In genomic region chr14:28508288-28509258, GRCm38 (mm10) we compare ENCODE assay signal across 8 mouse cellular contexts. TPM values are rescaled to one million over a fixed set of nuclear protein-coding genes. Genes with fewer than 3 reads are reported as not detected.
DNase-seq lines count a peak whose midpoint lies in the region; ATAC-seq lines count a peak whose summit lies in the region.

No protein-coding gene starts in this region.

- H3K27me3 ChIP-seq in heart, embryonic 11.5 days (ENCODE audit: control insufficient read depth, insufficient read depth, low read length) = no peaks in the 10 kb centered on the region
- H3K27me3 ChIP-seq in forebrain, embryonic 15.5 days = peaks cover 49% of the 10 kb centered on the region
- peaks cover 13% of the 10 kb centered on the region for H3K27me3 ChIP-seq in midbrain, embryonic 11.5 days (ENCODE audit: control insufficient read depth, insufficient read depth, low read length)

- peak overlapping the region; percentile 81 for H3K4me3 ChIP-seq in heart, embryonic 11.5 days (ENCODE audit: low read depth, low read length)
- peak overlapping the region; percentile 53 for H3K4me3 ChIP-seq in forebrain, embryonic 15.5 days
- peak overlapping the region; percentile 70 for H3K4me3 ChIP-seq in midbrain, embryonic 11.5 days (ENCODE audit: low read depth, low read length)

- no peak for DNase-seq in heart, adult 8-10 months (ENCODE audit: low spot score)
- DNase-seq in ZHBTc4 (ENCODE audit: low read depth, low spot score) = peak; percentile 28
- peak; percentile 97 for DNase-seq in midbrain, embryonic 11.5 days (ENCODE audit: low spot score, missing footprints)
- no peak for DNase-seq in cerebellum, adult 9-10 months
- no peak for DNase-seq in adrenal gland, postnatal 10 days

- peak overlapping the region; percentile 96 for H3K9ac ChIP-seq in heart, embryonic 11.5 days (ENCODE audit: low read depth, low read length)
- H3K9ac ChIP-seq in forebrain, embryonic 15.5 days (replicated peaks) = peak overlapping the region; percentile 29
- H3K9ac ChIP-seq in midbrain, embryonic 11.5 days (ENCODE audit: low read length) = peak overlapping the region; percentile 87

- peaks cover 21% of the 10 kb centered on the region for H3K4me1 ChIP-seq in heart, embryonic 11.5 days (ENCODE audit: control insufficient read depth, insufficient read depth, low read length)
- peaks cover 71% of the 10 kb centered on the region for H3K4me1 ChIP-seq in forebrain, embryonic 15.5 days
- H3K4me1 ChIP-seq in midbrain, embryonic 11.5 days (ENCODE audit: control insufficient read depth, insufficient read depth, low read length) = peaks cover 31% of the 10 kb centered on the region

- 10% methylated on average over 27 of the region's 27 CpGs for WGBS in heart, embryonic 11.5 days (ENCODE audit: insufficient replicate concordance)
- whole genome bisulfite sequencing in forebrain, embryonic 15.5 days = 18% methylated on average over 27 of the region's 27 CpGs
- WGBS in midbrain, embryonic 11.5 days = 8% methylated on average over 27 of the region's 27 CpGs

- no peaks in the 10 kb centered on the region for H3K9me3 ChIP-seq in heart, embryonic 11.5 days (replicated peaks; ENCODE audit: control insufficient read depth, low read length)
- H3K9me3 ChIP-seq in forebrain, embryonic 15.5 days = no peaks in the 10 kb centered on the region
- no peaks in the 10 kb centered on the region for H3K9me3 ChIP-seq in midbrain, embryonic 11.5 days (ENCODE audit: control insufficient read depth, low read length)

- ATAC-seq in heart, embryonic 11.5 days (replicated peaks; ENCODE audit: insufficient number of reproducible peaks, low FRiP score, low TSS enrichment) = no peak
- no peak for ATAC-seq in forebrain, embryonic 15.5 days (replicated peaks)
- ATAC-seq in midbrain, embryonic 11.5 days (ENCODE audit: low FRiP score) = no peak
- no peak for ATAC-seq in megakaryocyte progenitor cell, adult 5-6 weeks (replicated peaks; ENCODE audit: poor library complexity)

- H3K27ac ChIP-seq in heart, embryonic 11.5 days (ENCODE audit: low read depth, low read length) = 0 out of 2 replicates have a peak overlapping the region, but pooled peaks have one; percentile 60
- no peak overlapping the region for H3K27ac ChIP-seq in forebrain, embryonic 15.5 days (replicated peaks)
- H3K27ac ChIP-seq in midbrain, embryonic 11.5 days (ENCODE audit: low read depth, low read length) = peak overlapping the region; percentile 74

- H3K36me3 ChIP-seq in heart, embryonic 11.5 days (ENCODE audit: control insufficient read depth, insufficient read depth, low read length) = no peaks in the 10 kb centered on the region
- H3K36me3 ChIP-seq in forebrain, embryonic 15.5 days = no peaks in the 10 kb centered on the region
- no peaks in the 10 kb centered on the region for H3K36me3 ChIP-seq in midbrain, embryonic 11.5 days (ENCODE audit: control insufficient read depth, insufficient read depth, low read length)

- H3K4me2 ChIP-seq in heart, embryonic 11.5 days = peak overlapping the region; percentile 96
- peak overlapping the region; percentile 66 for H3K4me2 ChIP-seq in forebrain, embryonic 15.5 days (replicated peaks)
- H3K4me2 ChIP-seq in midbrain, embryonic 11.5 days = peak overlapping the region; percentile 95

RNA-seq across cellular contexts. Expression of gene Wnt5a, which starts 4.0 kb away (rescaled TPM):
- 37.2 and 42.5 TPM in 2 replicates for polyA plus RNA-seq in heart, embryonic 11.5 days (2014; fragmentation: Nextera tagmentation; extraction: Ambion mirVana)
- total RNA-seq in heart, adult 8-10 months (2022) = 10 to 100 TPM; 12.1 to 14.7 (median 13.0) TPM
- 14.2 and 17.4 TPM in 2 replicates for polyA plus RNA-seq in forebrain, embryonic 15.5 days (2015; fragmentation: Nextera tagmentation; extraction: Ambion mirVana)
- 27.8 and 31.3 TPM in 2 replicates for polyA plus RNA-seq in midbrain, embryonic 11.5 days (2014; fragmentation: Nextera tagmentation; extraction: Ambion mirVana)
- total RNA-seq in megakaryocyte progenitor cell, adult 5-6 weeks (2015) = not detected in 2 replicates
- total RNA-seq in megakaryocyte progenitor cell, adult 5-6 weeks (2017) = not detected in 2 replicates
- total RNA-seq in adrenal gland, postnatal 10 days (2021) = 10 to 100 TPM; 18.7 to 24.8 TPM

Comparison
In these comparisons a context has a peak if more than half of its experiments do, and no peak if none do; other contexts are left out.
1. H3K9ac ChIP-seq: peak in every context shown above with its lines; median percentile 96 in heart, embryonic 11.5 days; 87 in midbrain, embryonic 11.5 days; 29 in forebrain, embryonic 15.5 days.
2. DNase-seq: peak in ZHBTc4 (single experiment) and midbrain, embryonic 11.5 days (single experiment); none in heart, adult 8-10 months (single experiment), cerebellum, adult 9-10 months (single experiment) and adrenal gland, postnatal 10 days (single experiment).
3. RNA of gene Wnt5a, which starts 4.0 kb away (total RNA-seq): 18.7 to 24.8 TPM in adrenal gland, postnatal 10 days and 12.1 to 14.7 TPM in heart, adult 8-10 months; not detected in megakaryocyte progenitor cell, adult 5-6 weeks; every median in the first group is over 10 times any median in the second.
4. Peak in every context shown above with its lines, with median percentiles within 50 percentile points of each other: H3K4me2 ChIP-seq and H3K4me3 ChIP-seq.